Mouse (Mus musculus) liver, embryonic 12.5 days (tissue): ENCODE measurements around the gene Eefsec. TPM values are rescaled to one million over a fixed set of nuclear protein-coding genes. Genes with fewer than 3 reads are reported as not detected.

Experiments used
- ATAC-seq: fragments of 200-750 bp; cut with Nextera tagmentation; 2 replicates; pipeline ENCODE4 v1.8.0; 2017; ENCODE audit warnings: moderate number of reproducible peaks, mild to moderate bottlenecking, moderate library complexity
- H3K27ac ChIP-seq: fragments of 300-500 bp; sonication (generic); 2 replicates; pipeline ENCODE4 v1.5.1; 2016; ENCODE audit warnings: mild to moderate bottlenecking
- H3K27me3 ChIP-seq: fragments of 300-500 bp; sonication (generic); replicated peaks from 2 replicates; pipeline ENCODE4 v1.6.1; 2016; ENCODE audit warnings: mild to moderate bottlenecking, moderate library complexity
- H3K36me3 ChIP-seq: fragments of 300-500 bp; sonication (generic); 2 replicates; pipeline ENCODE4 v1.6.1; 2016; ENCODE audit warnings: mild to moderate bottlenecking, moderate library complexity
- H3K4me1 ChIP-seq: fragments of 300-500 bp; sonication (generic); 2 replicates; pipeline ENCODE4 v1.6.1; 2016
- H3K4me2 ChIP-seq: fragments of 300-500 bp; sonication (generic); 2 replicates; pipeline ENCODE4 v1.6.1; 2016; ENCODE audit warnings: mild to moderate bottlenecking, moderate library complexity
- H3K4me3 ChIP-seq: fragments of 300-500 bp; sonication (generic); 2 replicates; pipeline ENCODE4 v1.5.1; 2016; ENCODE audit warnings: mild to moderate bottlenecking, moderate library complexity
- H3K9ac ChIP-seq: fragments of 300-500 bp; sonication (generic); 2 replicates; pipeline ENCODE4 v1.6.1; 2016; ENCODE audit warnings: mild to moderate bottlenecking, moderate library complexity
- H3K9me3 ChIP-seq: fragments of 300-500 bp; sonication (generic); replicated peaks from 2 replicates; pipeline ENCODE4 v1.6.1; 2016; ENCODE audit warnings: mild to moderate bottlenecking, moderate library complexity
- WGBS: fragments of 180-500 bp; shearing (Covaris S2); methylation state at CpG from one replicate; pipeline ENCODE4 v1.1.7; 2016; ENCODE audit not compliant: insufficient replicate concordance; 5-methylcytosine and 5-hydroxymethylcytosine counted together
- polyA plus RNA-seq: library from polyadenylated mRNA; unstranded; fragments of >200 nt; fragmentation: Nextera tagmentation; extraction: Ambion mirVana; gene quantifications from 2 replicates; pipeline ENCODE4 v1.2.1, GENCODE M21; 2016

The Eefsec gene
- polyA plus RNA-seq, 1 experiment from 2014 or later = 26.1 TPM

DNA sequence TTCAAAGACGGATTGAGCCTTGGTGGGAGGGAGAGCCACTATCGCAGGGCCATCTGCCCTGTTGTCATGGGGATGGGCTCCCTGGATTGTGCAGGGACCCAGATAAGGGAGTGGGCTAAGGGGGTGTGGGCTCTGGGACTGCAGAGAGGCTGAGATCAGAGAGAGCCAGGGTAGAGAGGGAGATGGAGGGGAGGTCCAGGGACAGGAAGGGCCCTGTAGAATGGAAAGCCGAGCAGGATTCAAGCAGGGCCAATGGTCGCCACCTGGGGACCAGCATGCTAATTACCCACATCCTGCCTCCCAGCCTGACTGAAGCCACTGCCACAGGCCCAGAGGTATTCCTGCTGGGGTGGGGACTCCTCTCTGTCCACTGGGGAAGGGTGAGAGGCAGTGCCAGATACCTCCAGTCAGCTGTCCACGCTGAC, 219.8 kb downstream of the Eefsec start:
- H3K4me3 ChIP-seq = no peak overlapping the region
- H3K27me3 ChIP-seq = peaks cover 86% of the 10 kb centered on the region
- H3K4me1 ChIP-seq = peaks cover 8% of the 10 kb centered on the region; the same call in 1 of the 2 replicates
- H3K9me3 ChIP-seq = no peaks in the 10 kb centered on the region
- WGBS = 28% methylated on average over 5 of the region's 5 CpGs
- H3K4me2 ChIP-seq = no peak overlapping the region
- no peaks in the 10 kb centered on the region for H3K36me3 ChIP-seq
- no peak overlapping the region for H3K27ac ChIP-seq
- ATAC-seq = 0 out of 2 replicates have a peak, but pooled peaks have one; percentile 38
- H3K9ac ChIP-seq = no peak overlapping the region

DNA sequence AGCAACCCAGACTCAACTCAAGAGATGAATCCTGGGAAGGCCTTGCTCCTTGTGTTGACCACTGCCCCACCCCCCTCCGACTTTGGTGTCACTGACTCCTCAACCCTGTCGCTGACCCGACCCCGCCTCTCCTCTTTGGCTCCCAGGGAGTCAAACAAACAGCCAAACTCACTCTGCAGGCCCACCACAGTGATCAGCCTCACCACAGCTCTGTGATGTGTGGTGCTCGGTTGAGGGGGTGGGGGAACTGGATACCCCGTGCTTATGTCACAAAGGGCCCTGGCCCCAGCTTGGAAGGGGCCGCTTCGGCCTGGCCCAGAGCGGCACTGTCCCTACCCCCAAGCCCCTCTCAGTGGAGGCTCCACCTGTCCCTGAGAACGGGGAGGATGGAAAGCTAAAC, 224.4 kb downstream of the Eefsec start, which contains the start of gene Dnajb8:
Gene Dnajb8 (plus strand): TSS at position 301 of the 400 bp plus-strand sequence.
- peaks cover 8% of the 10 kb centered on the region for H3K4me1 ChIP-seq
- ATAC-seq = no peak
- WGBS = 51% methylated on average over 10 of the region's 10 CpGs
- H3K9ac ChIP-seq = no peak within 1 kb of the TSS
- H3K27me3 ChIP-seq = peaks cover 59% of the 10 kb centered on the region
- peaks cover 4% of the 10 kb centered on the region; the same call in 1 of the 2 replicates for H3K9me3 ChIP-seq
- no peak within 1 kb of the TSS for H3K4me3 ChIP-seq
- H3K36me3 ChIP-seq = no peaks in the 10 kb centered on the region
- no peak within 1 kb of the TSS for H3K4me2 ChIP-seq
- no peak within 1 kb of the TSS for H3K27ac ChIP-seq

DNA sequence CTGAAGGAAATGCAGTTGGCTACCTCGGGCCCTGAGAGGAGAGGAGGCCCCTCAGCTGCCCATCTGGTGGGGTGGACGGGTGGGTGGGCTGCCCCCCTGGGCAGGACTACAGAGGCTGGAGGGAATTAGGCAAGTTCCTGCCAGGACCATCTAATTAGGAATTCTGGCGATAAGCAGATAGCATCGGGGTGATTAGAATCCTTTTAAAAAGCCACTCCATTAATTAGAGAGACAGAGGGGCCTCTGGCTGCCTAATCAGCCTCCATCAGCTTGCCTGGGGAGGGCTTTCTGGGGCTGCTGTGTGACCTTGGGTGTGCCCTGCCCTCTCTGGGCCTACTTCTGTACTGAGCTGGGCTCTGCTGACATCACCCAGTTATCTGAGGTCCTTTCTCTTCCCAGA, 227.2 kb downstream of the Eefsec start:
- Histone ChIP-seq H3K36me3 (no peaks in the 10 kb centered on the region), H3K27me3 (peaks cover 42% of the 10 kb centered on the region), H3K9ac (no peak overlapping the region), H3K4me1 (no peaks in the 10 kb centered on the region; the same call in 1 of the 2 replicates), H3K4me3 (no peak overlapping the region), H3K4me2 (no peak overlapping the region), H3K9me3 (peaks cover 4% of the 10 kb centered on the region; the same call in 1 of the 2 replicates), H3K27ac (no peak overlapping the region)
- ATAC-seq = no peak
- WGBS = 25% methylated on average over 4 of the region's 4 CpGs

DNA sequence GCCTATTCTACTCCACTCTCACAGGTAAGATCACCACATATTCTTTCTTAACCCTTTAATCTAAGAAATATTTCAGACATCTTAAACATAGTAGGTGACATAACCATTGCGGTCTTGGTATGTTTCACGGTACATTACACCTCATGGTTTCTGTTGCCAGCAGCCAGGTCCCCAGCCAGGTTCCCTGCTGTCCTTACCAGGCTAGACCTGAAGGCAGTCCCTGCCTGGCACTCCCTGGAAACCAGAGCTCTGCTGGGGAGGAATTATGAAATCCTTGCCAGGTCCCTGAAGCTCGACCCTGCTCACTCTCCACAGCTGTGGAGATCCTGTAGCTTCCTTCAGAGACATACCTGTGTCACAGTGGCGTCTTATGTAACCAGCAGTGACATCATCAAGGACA, 230.1 kb downstream of the Eefsec start:
- Histone ChIP-seq H3K27me3 (peaks cover 15% of the 10 kb centered on the region; the same call in 1 of the 2 replicates), H3K27ac (no peak overlapping the region), H3K4me3 (no peak overlapping the region), H3K36me3 (no peaks in the 10 kb centered on the region), H3K9ac (no peak overlapping the region), H3K4me2 (no peak overlapping the region), H3K9me3 (peaks cover 4% of the 10 kb centered on the region; the same call in 1 of the 2 replicates), H3K4me1 (no peaks in the 10 kb centered on the region; the same call in 1 of the 2 replicates)
- ATAC-seq = no peak
- 68% methylated on average over 4 of the region's 4 CpGs for whole genome bisulfite sequencing

DNA sequence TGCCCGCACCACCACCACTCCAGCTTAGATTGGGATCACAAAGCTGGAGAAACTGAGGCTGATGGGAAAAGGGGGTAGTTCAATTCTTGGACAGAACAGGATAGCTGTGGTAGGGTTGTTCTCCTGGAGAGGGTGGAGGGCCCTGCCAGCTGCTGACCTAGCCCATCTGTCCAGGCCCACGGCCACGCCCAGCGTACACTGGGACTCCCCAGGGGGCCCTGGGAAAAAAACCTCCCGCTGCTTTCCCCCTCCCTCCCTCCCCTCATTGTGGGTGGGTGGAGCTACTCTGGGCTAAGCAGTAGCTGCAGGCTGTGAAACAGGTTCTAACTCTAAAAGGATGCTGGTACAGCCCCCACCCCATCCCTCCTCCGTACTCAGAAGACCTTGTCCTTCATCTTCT, 230.5 kb downstream of the Eefsec start:
- Histone ChIP-seq H3K4me2 (no peak overlapping the region), H3K9ac (no peak overlapping the region), H3K27ac (no peak overlapping the region), H3K36me3 (no peaks in the 10 kb centered on the region), H3K4me1 (no peaks in the 10 kb centered on the region; the same call in 1 of the 2 replicates), H3K4me3 (no peak overlapping the region), H3K9me3 (peaks cover 4% of the 10 kb centered on the region; the same call in 1 of the 2 replicates), H3K27me3 (peaks cover 11% of the 10 kb centered on the region; the same call in 1 of the 2 replicates)
- WGBS = 64% methylated on average over 6 of the region's 6 CpGs
- ATAC-seq = no peak

DNA sequence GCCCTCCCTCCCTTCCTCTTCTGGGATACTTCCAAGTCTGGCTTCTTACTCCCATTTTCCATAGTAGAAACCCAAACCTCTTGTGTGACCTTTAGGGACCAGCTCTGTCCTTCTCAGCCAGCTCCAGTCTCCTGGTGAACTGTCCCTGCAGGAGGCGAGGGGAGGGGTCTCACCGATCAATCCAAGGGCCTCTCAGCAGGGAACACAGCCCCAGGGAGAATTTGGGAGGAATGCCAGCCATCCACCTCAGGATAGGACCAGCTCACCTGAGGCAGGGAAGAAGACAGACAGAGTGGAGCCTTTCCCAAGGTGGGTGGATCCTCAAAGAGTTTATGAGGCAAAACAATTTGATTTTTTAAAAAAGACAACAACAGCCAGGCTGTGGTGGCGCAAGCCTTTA, 236.2 kb downstream of the Eefsec start:
- H3K9ac ChIP-seq = no peak overlapping the region
- no peak overlapping the region for H3K4me3 ChIP-seq
- H3K27me3 ChIP-seq = peaks cover 9% of the 10 kb centered on the region
- H3K4me1 ChIP-seq = peaks cover 19% of the 10 kb centered on the region
- H3K36me3 ChIP-seq = peaks cover 4% of the 10 kb centered on the region; the same call in 1 of the 2 replicates
- 73% methylated on average over 3 of the region's 3 CpGs for WGBS
- no peak overlapping the region for H3K4me2 ChIP-seq
- ATAC-seq = no peak
- H3K27ac ChIP-seq = no peak overlapping the region
- no peaks in the 10 kb centered on the region for H3K9me3 ChIP-seq

DNA sequence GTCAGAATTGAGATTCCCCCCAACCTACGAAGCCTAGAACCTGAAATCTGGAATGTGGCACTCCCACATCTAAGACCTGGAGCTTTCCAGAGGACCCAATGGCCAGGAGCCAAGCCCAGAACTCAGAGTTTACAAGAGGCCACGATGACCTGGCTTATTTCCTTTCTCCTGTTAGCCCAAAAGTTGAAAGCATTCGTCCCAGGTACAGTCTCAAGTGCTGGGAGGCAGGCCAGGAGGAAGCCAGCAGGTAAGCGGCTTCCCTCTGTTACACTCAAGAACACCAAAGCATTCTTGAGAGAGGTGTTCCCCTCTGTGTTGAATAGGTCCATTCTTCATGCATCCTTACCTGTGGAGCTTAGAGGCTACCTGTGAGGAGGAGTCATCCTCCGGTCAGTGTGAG, 236.9 kb downstream of the Eefsec start:
- Histone ChIP-seq H3K4me3 (no peak overlapping the region), H3K9me3 (no peaks in the 10 kb centered on the region), H3K4me2 (no peak overlapping the region), H3K27ac (no peak overlapping the region), H3K9ac (no peak overlapping the region), H3K4me1 (peaks cover 22% of the 10 kb centered on the region), H3K36me3 (peaks cover 5% of the 10 kb centered on the region; the same call in 1 of the 2 replicates), H3K27me3 (peaks cover 16% of the 10 kb centered on the region)
- no peak for ATAC-seq
- WGBS = 72% methylated on average over 5 of the region's 5 CpGs

DNA sequence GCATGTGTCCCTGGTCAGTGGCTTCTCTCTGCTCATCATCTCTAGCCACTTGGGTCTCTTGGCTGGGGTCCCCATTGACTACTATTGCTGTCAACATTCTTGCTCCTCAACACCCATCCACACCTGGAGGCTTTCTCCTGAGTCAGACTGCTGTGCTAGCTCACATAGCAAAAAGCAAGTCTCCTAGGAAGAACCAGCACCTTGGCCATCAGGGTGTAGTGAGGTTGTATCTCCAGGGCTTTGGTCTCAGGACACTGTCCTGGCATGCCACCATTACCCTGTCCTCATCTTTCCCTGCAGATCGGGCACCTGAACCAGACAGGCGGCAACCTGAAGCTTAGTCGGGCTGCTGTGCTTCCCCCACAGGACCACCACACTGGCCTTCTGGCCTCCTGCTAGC, 238.0 kb downstream of the Eefsec start:
- WGBS = 80% methylated on average over 3 of the region's 3 CpGs
- no peak overlapping the region for H3K4me2 ChIP-seq
- H3K4me1 ChIP-seq = peaks cover 33% of the 10 kb centered on the region
- H3K27ac ChIP-seq = no peak overlapping the region
- H3K36me3 ChIP-seq = peaks cover 5% of the 10 kb centered on the region; the same call in 1 of the 2 replicates
- peaks cover 27% of the 10 kb centered on the region for H3K27me3 ChIP-seq
- H3K4me3 ChIP-seq = no peak overlapping the region
- H3K9me3 ChIP-seq = no peaks in the 10 kb centered on the region
- no peak overlapping the region for H3K9ac ChIP-seq
- no peak for ATAC-seq

DNA sequence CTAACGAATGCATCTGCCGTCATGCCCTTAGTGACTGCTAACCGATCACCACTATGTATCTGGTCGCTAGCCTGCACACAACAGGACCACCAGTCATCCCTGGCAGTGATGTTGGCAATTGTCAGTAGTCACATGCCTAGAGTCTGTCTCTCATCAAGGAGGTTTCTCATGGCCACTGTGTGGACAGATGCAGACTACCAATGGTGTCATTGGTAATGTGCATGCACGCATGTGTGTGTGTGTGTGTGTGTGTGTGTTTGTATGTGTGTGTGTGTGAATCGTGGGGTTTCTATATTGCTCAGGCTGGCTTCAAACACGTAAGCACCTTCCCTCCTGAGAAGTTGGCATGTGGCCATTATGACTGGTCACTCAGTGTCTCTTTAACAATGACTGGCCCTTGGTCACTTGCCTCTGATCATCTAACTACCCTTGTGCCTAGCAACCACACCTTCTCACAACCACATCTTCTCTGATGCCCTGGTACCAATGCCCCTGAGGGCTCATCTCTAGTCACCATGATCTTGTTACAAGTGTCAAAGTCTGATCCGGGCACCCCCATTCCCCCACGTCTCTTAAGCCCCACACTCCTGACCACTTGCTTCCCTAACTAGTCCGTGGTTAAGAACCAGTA, 238.8 kb downstream of the Eefsec start:
- Histone ChIP-seq H3K27ac (no peak overlapping the region), H3K9ac (no peak overlapping the region), H3K4me3 (no peak overlapping the region), H3K36me3 (peaks cover 5% of the 10 kb centered on the region; the same call in 1 of the 2 replicates), H3K27me3 (peaks cover 35% of the 10 kb centered on the region), H3K9me3 (no peaks in the 10 kb centered on the region), H3K4me2 (no peak overlapping the region), H3K4me1 (peaks cover 41% of the 10 kb centered on the region)
- WGBS = 67% methylated on average over 10 of the region's 10 CpGs
- ATAC-seq = no peak

Other genes with a start within 250 kb of the Eefsec start
- not detected in 2 replicates for gene Dnajb8, start 224.3 kb downstream of the Eefsec start, polyA plus RNA-seq
- gene Ruvbl1, start 18.9 kb upstream of the Eefsec start, polyA plus RNA-seq = 136 and 138 TPM in 2 replicates
- 154 and 156 TPM in 2 replicates for gene Sec61a1, start 72.4 kb upstream of the Eefsec start, polyA plus RNA-seq
- gene Kbtbd12, start 191.4 kb upstream of the Eefsec start, polyA plus RNA-seq = 0.52 and 0.85 TPM in 2 replicates